Mouse (Mus musculus): Measurements from ENCODE around the gene Pkn1.
A peak's percentile ranks its signal among the peaks of the same experiment; 100 is the strongest.

The Pkn1 gene

DNA sequence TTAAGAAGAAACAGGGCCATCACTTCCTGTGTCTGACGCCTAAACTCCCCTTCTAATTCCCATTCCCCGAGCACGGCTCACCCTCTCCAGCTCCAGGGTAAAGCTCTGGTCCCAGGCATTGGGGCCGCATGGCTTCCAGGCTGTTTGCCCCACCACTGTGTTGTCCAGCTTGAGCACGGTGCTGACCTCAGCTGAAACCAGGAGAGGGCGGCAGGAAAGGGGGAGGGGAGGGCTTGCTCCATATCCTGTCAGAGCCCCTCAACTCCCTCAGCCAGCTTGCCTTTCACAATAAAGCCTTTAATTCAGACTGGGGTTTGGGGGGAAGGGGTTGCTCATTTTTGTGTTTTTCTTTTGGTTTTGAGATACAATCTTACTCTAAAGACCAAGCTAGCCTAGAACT, 17.9 kb downstream of the Pkn1 start:
- peak in 1 of 2 experiments; percentile 36 for DNase-seq

DNA sequence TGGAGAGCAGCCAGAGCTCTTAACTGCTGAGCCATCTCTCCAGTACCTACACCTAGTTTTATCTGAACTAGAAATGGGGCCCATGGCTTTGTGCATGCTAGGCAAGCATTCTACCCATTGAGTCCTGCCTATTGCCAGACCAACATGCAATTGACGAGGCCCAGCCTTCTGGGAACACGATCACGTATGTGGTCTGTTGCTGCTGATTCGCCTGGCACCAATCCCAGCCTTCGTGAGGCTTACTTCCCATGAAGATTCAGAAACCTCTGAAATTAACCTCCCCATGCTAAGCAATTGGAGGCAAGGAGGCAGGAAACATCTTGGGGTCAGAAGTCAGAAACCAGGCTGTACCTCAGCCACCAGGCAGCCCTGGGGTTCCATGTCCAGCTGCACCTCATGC, 18.4 kb downstream of the Pkn1 start:
- DNase-seq = no peak

DNA sequence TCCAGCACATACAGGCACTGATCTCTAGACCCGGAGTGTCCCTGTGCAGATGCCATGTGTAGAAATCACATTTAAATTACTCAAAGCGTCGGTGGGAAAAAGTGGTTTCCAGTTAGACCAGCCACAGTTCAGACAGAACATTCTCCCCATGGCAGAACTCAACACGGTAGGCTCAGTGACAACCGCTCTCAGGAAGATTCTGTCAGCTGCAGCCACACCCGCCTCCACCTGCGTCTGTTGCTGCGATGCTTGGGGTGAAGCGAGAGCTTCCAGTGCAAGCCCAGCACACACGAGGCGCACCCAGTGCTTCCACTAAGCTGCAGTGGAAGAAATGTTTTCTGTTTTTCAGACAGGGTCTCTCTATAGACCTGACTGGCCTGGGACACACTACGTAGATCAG, 19.1 kb downstream of the Pkn1 start:
- DNase-seq = no peak

DNA sequence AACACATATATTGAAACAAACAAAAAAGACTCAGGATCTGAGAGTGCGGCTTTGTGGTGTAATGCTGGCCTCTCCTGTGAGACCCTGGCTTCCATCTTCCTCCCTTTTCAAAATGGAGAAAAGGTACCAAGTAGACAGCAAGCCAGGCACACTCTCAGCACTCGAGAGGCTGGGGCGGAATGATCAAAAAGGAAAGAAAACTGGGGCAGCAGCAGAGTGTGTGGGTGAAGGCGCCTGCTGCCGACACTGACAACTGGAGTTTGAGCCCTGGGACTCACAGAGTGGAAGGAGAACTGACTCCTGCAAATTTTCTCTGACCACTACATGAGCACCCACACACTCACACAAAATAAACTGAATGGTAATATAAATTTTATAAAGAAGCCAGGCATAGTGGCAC, 24.5 kb downstream of the Pkn1 start:
- DNase-seq = no peak

DNA sequence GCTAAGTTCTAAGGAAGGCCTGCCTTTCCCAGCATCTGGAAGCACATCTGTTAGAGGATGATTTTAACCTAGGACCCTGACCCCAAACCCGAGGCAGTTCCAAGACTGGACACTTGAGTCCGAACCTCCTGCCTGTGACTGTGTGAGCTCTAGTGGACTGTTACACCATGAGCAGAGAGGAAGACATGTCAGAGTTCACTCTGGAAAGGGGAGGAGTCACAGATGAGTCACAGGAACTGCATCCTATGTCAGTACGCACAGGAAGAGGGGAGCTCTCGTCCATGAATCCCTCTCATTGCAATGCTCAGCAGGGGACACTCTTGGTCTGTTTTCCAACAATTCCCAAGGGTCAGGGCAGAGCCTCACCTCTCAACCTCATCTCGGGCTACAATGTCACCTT, 26.0 kb downstream of the Pkn1 start:
- DNase-seq = no peak

DNA sequence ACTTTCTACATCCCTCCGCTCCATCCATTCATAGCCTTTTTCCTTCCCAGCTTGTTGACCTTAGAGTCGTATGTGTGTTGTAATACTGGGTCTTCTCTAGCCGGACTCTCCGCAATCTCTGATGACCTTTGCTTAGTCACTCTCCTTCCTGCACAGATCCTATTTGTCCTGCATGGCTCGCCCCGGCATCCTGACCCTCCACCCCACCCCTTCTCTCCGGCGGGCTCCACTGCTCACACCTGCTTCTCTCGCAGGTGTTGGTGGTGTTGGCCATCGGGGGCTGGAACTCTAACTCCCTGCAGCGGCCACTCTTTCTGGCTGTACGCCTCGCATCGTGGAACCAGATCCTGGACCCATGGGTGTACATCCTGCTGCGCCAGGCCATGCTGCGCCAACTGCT, 30.0 kb downstream of the Pkn1 start:
- no peak for DNase-seq

DNA sequence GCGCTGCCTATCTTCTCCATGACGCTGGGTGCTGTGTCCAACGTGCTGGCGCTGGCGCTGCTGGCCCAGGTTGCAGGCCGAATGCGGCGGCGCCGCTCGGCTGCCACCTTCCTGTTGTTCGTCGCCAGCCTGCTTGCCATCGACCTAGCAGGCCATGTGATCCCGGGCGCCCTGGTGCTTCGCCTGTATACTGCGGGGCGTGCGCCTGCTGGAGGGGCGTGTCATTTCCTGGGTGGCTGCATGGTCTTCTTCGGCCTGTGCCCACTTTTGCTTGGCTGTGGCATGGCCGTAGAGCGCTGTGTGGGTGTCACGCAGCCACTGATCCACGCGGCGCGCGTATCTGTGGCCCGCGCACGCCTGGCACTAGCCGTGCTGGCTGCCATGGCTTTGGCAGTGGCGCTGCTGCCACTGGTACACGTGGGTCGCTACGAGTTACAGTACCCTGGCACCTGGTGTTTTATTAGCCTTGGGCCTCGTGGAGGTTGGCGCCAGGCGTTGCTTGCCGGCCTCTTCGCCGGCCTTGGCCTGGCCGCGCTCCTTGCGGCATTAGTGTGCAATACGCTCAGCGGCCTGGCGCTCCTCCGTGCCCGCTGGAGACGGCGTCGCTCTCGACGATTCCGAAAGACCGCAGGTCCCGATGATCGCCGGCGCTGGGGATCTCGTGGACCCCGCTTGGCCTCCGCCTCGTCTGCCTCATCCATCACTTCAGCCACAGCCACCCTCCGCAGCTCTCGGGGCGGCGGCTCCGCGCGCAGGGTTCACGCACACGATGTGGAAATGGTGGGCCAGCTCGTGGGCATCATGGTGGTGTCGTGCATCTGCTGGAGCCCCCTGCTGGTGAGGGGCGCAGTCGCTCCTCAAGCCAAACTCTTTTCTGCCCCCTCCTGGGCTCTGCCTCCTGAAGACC, 30.7 kb downstream of the Pkn1 start:
- DNase-seq = peak in 1 of 2 experiments; percentile 74

DNA sequence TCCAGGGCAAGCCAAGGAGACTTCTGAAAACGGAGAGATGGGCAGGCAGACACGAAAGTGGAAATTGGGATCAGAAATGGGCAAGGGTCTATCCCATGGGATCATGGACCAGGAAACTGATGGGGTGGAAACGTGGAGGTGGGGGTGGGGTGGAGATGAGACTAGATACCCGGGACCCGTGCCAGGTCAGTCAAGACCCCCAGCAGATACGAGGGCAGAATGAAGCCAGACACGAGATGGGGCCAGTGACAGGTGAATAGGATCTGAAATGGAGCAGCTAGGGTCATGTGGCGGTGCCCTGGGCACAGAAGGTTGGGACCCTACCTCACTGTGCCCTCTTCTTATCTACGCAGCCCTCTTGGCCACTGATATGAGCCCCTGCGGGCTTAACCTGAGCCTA, 31.5 kb downstream of the Pkn1 start:
- DNase-seq = no peak

DNA sequence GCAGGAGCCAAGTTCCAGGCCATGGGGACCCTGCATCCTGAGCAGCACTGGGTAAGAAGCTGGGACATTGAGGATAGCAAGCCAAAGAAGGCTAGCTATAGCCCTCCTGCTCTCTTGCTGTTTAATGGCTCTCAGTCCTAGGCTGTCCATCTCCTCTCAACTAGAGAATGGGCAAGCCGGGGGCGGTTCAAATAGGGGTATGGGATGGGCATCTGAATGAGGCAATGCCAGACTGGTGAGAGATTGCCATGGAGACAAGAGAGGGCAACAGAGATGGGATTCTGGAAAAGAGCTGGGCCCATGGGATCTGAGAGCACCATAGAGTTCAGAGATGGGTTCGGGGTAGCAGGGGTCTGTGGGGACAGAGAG, 32.1 kb downstream of the Pkn1 start:
- DNase-seq = no peak

DNA sequence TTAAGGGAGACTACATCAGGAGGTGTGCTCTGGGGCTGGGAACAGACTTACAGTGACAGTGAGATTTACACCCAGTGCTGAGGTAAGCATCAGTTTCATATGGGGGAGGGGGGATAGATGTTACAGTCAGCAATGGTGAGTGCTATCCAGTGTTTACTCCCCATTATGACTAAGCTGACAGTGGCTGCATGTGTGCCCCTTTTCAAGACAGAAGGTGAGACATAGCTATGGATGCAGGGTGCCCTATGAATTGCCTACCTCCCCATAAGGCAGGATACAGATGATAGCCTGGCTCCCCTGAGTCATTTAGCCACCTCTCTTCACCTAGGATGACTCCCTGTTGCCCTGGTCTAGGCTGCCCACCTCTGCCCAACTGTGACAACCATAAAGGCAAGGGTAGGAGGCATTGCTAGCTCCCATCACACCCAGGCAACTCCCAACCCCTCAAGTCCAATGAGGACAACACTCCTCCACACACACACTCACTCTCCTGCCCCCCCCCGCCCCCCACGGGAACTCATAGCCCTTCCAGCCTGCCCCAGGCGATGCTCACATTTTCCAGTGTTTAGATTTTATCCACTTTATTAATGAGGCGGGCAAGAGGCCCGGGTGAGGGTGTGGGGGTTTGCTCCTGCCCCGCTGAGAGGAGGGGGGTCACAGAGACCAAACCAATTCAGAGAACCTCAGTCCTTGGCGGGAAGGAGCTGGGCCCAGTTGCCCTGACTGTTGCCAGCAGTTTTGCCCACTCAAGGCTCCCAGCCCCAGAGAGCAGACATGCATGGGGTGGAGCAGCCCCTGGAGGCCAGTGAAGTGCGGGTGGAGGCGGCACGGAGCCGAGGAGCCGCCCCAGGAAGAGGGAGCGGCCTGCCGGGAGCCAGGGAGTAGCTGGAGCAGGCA, 32.8 kb downstream of the Pkn1 start, which contains the start of gene Ptger1:
Gene Ptger1, plus strand, starts transcription at position 710 of the 897 bp plus-strand sequence.
- DNase-seq = peak; percentile 63 to 71

DNA sequence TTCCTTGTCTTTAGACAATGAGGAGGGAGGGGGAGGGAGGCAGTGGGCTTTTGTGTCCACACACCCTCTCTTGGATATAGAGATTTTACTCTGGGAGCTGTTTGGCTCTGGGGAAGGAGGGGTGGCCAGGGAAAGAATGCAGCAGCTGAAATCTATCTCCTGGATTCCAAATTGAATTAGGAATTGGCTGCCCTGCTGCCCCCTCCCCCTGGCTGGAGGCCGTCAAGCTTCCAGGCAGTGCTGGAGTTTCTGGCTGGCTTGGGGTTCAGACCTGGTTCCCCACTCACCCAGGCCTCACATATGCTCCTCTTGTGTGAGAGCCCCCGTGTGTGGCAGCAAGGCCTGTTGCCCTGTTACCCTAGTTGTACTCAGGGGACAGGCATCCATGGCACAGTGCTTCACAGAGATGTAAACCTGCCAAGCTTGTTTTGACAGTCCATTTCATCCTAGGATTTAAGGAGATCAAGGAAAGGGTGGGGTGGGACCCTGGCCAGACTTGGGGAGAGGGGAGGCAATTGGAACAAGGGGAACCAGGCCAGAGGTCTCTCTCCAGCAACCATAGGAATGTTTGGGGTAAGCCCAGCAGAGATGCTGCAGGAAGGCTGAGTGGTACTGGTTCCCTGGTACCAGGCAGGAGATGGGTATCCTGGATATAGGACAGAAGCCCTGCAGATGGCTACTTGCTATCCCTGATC, 33.9 kb downstream of the Pkn1 start:
- peak in 1 of 2 experiments; percentile 56 for DNase-seq

DNA sequence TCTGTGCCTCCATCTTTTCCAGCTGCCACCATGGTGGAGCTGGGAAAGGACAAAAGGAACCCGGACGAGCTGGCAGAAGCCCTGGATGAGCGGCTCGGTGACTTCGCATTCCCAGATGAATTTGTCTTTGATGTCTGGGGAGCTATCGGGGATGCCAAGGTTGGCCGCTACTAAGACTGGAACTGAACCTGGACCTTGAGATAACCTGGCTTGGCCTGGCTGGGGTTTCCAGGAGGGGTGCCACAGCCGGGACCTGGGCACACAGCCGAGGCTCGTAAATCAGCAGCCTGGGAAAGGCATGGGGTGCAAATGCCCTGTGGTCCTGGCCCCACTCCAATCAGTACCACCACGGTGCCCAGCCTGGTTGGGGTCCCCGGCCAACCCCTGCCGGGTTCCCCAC, 34.9 kb downstream of the Pkn1 start:
- peak in 1 of 2 experiments; percentile 41 for DNase-seq

DNA sequence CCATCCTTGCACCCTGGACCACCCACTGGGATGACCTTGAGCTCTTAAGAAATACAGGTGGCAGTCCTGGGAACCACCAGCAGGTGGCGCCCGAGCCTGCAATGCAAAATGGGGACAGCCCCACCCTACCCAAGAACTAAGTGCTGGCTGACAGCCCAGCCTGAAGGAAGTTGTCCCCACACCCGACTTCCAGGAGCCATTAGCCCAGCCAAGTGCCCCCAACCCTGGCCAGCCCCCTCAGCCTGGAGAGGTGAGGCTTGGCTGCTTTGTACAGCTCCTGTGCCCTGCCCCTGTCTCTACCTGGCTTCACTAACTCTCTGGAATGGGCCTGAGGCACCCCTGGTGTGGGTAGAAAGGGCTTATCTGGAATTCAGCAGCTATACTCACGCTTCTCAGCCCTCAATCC, 36.6 kb downstream of the Pkn1 start:
- DNase-seq = peak; percentile 93 to 97

DNA sequence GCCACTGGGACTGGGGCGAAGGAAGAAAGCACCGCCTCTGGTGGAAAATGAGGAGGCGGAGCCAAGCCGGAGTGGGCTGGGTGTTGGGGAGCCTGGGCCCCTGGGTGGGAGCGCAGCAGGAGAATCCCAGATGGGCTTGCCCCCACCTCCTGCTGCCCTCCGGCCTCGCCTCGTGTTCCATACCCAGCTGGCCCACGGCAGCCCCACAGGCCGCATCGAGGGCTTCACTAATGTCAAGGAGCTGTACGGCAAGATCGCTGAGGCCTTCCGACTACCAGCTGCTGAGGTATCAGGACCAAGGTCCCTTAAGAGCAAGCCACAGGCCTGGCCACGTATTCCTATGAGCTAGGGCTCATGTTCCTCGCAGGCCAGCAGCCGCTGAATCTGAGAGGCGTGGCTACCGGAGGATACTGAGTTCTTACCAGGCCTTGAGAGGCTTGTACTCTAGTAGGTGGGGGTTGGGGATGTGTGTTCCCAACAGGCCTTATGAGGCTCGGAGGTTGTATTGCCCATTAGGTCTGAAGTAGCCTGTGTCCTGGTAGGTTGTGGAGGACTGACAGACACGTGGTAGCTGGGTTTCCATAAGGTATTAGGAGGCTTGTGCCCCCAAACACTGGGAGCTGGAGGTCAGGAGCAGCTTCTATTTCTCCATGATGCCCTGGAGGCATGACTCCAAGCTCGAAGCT, 37.8 kb downstream of the Pkn1 start:
- DNase-seq = peak in 1 of 2 experiments; percentile 56

DNA sequence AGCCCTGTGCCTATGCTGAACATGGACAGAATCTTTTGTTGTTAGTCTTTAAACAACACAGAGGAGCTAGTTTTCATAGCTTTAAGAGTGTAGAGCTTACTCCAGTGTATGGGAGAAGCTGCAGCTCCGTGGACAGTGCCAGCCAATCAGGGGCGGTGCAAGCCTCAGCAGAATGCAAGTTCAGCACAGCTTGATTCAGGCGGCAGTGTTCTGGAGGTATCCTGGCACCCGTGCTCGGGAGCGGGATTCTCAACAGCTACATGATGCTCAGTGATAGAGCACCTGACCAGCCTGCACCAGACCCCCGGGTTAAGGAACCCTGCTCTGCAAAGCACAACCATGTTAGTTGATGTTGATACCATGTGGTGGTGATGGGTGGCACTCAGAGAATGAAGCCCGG, 38.4 kb downstream of the Pkn1 start:
- no peak for DNase-seq

DNA sequence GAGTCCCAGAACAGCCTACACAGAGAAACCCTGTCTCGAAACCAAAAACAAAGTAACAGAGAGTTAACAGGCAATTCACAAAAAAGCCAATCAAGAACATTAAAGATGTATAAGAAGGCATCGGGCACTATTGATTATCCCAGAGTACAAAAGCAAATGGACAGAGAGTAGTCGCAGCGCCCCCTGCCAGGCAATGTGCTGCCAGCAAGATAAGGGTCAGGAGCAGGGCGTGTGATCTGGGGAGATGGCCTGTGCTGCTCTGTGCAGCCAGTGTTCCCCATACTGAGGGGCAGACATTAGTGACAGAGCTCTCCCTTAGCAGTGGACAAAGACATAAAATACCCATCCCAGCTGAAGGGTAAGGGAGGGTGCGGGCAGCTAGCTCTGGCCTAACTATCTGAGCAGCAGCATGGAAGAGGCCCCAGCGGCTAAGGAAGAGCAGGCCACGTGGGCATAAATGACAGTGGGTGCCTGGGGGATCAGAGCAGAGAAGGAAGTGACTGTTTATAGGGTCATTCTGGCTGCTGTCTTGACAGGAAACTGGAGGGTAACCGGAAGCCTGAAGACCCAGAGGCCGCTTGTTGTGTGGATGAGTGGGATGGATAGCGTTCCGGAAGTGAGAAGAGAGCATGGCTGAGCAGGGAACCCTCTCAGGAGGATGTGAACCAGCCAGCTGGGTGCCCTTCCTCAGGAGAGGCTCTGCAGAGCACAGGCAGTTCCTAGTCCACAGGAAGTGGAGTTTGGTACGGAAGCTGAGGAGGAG, 42.3 kb downstream of the Pkn1 start:
- peak in 1 of 2 experiments; percentile 55 for DNase-seq

DNA sequence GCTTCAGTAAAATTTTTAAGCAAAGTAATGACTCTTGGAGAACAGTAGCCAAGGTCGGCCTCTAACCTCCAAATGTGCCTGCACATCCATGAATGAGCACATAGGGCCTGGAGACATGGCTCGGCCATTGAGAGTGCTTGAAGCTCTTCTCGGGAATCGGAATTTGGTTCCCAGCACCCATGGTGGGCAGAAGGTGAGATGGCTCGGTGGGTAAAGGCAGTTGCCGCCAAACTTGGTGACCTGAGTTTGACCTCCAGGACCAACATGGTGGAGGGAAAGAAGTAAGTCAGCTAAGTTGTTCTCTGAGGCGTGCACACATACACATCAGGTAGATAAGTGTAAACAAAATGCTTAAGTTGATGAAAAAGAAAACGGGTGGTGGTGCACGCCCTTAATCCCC, 42.9 kb downstream of the Pkn1 start:
- no peak for DNase-seq

DNA sequence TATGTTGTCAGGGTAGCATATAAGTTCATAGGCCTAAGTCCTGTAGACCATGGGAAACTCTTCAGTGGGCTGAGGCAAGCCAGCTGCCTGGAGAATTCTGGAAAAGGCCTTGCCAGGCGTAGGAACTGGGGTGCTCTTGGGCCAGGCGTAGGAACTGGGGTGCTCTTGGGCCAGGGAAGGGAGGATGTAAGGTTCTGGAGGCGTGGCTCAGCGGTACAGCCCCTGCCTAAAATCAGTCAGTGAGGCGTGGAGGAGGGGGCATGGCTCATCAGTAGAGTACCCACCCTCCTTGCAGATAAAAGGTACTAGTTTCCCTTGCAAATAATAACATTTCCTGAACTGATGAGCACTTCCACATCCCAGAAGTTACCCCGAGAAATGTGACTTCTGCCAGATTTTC, 44.3 kb downstream of the Pkn1 start:
- no peak for DNase-seq

DNA sequence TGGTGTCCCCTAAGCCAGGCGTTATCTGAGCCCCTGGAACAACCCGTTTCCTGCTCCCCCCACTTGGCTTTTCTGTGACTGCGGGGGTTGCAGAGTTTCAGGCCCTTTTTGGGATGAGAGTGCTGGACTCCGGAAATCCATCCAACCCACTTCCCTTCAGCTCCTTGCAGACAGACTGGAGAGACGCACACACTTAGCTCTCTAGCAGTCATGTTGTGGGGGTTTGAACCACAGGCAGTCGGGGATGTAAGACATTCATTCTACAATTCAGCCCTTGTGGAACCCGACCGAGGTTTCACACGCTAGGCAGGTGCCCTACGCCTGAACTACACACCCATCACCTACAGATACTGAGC, 45.3 kb downstream of the Pkn1 start:
- DNase-seq = no peak

DNA sequence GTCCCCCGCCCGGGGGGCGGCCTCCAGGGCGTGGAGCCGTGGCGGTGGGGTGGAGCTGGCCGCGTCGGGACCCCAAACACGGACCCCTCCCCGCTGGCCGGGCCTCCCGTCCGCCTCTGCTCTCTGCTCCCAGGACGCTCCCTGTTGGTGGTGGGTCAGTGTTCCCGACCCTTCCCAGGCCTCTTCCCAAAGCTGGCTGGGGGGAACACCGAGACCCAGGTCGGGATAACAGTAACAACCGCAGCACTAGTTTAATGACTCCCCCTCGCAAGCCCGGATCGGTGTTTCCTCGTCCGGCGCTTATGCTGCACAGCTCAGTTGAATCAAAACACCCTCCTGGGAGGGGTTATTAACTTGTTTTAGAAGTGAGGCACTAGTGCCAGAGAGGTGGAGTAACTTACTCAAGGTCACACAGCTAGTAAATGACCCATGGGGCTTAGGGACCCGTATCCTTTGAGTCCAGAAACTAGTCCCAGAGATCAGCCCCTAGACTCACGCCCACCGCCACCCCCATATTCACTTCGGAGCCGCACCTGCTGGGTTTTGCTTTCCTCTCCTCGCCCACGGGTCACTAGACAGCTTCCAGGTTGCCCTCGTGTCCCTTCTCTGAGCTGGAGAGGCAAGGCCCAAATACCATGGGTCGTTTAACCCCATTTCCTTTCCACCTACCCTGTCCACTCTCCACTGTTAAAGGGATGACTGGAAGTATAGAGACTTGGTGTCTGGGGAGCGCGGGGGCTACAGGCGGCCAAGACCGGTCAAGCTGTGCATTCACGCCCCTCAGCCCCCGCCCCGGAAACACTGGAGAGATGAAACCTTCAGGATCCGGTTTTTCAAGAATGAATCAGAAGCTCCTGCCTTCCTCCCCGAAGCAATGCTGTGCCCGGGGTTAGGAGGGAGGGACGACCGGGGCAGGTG, 46.0 kb downstream of the Pkn1 start:
- no peak for DNase-seq
